Mouse (Mus musculus) E14TG2a.4 (cell line): ENCODE data around the gene Nsl1.
A peak's percentile ranks its signal among the peaks of the same experiment; 100 is the strongest.

ENCODE experiments used
- CTCF ChIP-seq: conservative IDR thresholded peaks from 2 replicates; pipeline ENCODE4 v1.5.1; 2014; ENCODE audit warnings: low read length
- NANOG ChIP-seq: IDR thresholded peaks from 2 replicates; pipeline ENCODE4 v1.6.1; 2014; ENCODE audit warnings: borderline replicate concordance, low read length, mixed read lengths
- POU5F1 ChIP-seq: IDR thresholded peaks from 2 replicates; pipeline ENCODE4 v1.6.1; 2014; ENCODE audit warnings: low read length, borderline replicate concordance

GRCm38 (mm10) chr1:191065188-191065587 lies 2.4 kb downstream of the Nsl1 start:
- no peak for TF ChIP-seq CTCF
- TF ChIP-seq NANOG: peak; percentile 62; the same call in 1 of the 2 replicates
- TF ChIP-seq POU5F1: no peak
